Mouse (Mus musculus) lung, embryonic 16.5 days (tissue): Measurements from ENCODE around the gene Cep112. TPM values are rescaled to one million over a fixed set of nuclear protein-coding genes. Genes with fewer than 3 reads are reported as not detected.
A peak's percentile ranks its signal among the peaks of the same experiment; 100 is the strongest.

Experiments
- ATAC-seq: fragments of 200-750 bp; cut with Nextera tagmentation; 2 replicates; pipeline ENCODE4 v1.8.0; 2017; ENCODE audit warnings: low read depth, mild to moderate bottlenecking, moderate library complexity
- H3K27ac ChIP-seq: fragments of 300-500 bp; sonication (generic); 2 replicates; pipeline ENCODE4 v1.5.1; 2014; ENCODE audit warnings: mild to moderate bottlenecking, control low read depth, low read length
- H3K27me3 ChIP-seq: fragments of 300-500 bp; sonication (generic); 2 replicates; pipeline ENCODE4 v1.6.1; 2014; ENCODE audit warnings: low read depth, low read length, mixed read lengths; ENCODE audit not compliant: control insufficient read depth, insufficient read depth
- H3K36me3 ChIP-seq: fragments of 300-500 bp; sonication (generic); 2 replicates; pipeline ENCODE4 v1.6.1; 2014; ENCODE audit warnings: low read length; ENCODE audit not compliant: control insufficient read depth, insufficient read depth
- H3K4me1 ChIP-seq: fragments of 300-500 bp; sonication (generic); replicated peaks from 2 replicates; pipeline ENCODE4 v1.6.1; 2014; ENCODE audit warnings: low read length, mixed read lengths; ENCODE audit not compliant: control insufficient read depth, insufficient read depth
- H3K4me2 ChIP-seq: fragments of 300-500 bp; sonication (generic); 2 replicates; pipeline ENCODE4 v1.6.1; 2014; ENCODE audit warnings: low read depth, low read length, control low read depth
- H3K4me3 ChIP-seq: fragments of 300-500 bp; sonication (generic); 2 replicates; pipeline ENCODE4 v1.5.1; 2014; ENCODE audit warnings: mild to moderate bottlenecking, low read length, control low read depth
- H3K9ac ChIP-seq: fragments of 300-500 bp; sonication (generic); 2 replicates; pipeline ENCODE4 v1.6.1; 2014; ENCODE audit warnings: low read length, control low read depth
- H3K9me3 ChIP-seq: fragments of 300-500 bp; sonication (generic); 2 replicates; pipeline ENCODE4 v1.6.1; 2016; ENCODE audit warnings: low read length; ENCODE audit not compliant: control insufficient read depth
- WGBS: fragments of 180-500 bp; shearing (Covaris S2); extraction: QIAGEN DNeasy Blood & Tissue Kit; methylation state at CpG from one replicate; pipeline ENCODE4 v1.1.7; 2014; 5-methylcytosine and 5-hydroxymethylcytosine counted together
- polyA plus RNA-seq: library from polyadenylated mRNA; unstranded; fragments of >200 nt; fragmentation: Nextera tagmentation; extraction: Ambion mirVana; gene quantifications from 2 replicates; pipeline ENCODE4 v1.2.1, GENCODE M21; 2015

Cep112 gene
- polyA plus RNA-seq, 1 experiment from 2014 or later: 15.4 TPM

GRCm38 (mm10) chr11:108893232-108893790, 468.3 kb downstream of the Cep112 start:
- no peaks in the 10 kb centered on the region for H3K27me3 ChIP-seq
- no peak overlapping the region for H3K4me3 ChIP-seq
- WGBS: 65% methylated on average over 12 of the region's 12 CpGs
- H3K9ac ChIP-seq: no peak overlapping the region
- no peak overlapping the region for H3K4me2 ChIP-seq
- no peaks in the 10 kb centered on the region for H3K36me3 ChIP-seq
- H3K27ac ChIP-seq: no peak overlapping the region
- H3K4me1 ChIP-seq: peaks cover 22% of the 10 kb centered on the region
- H3K9me3 ChIP-seq: no peaks in the 10 kb centered on the region
- no peak for ATAC-seq

GRCm38 (mm10) chr11:108893855-108894510, 469.0 kb downstream of the Cep112 start:
- H3K4me3 ChIP-seq: no peak overlapping the region
- no peak overlapping the region for H3K9ac ChIP-seq
- H3K4me1 ChIP-seq: peaks cover 22% of the 10 kb centered on the region
- no peak overlapping the region for H3K4me2 ChIP-seq
- ATAC-seq: no peak
- no peak overlapping the region for H3K27ac ChIP-seq
- H3K36me3 ChIP-seq: no peaks in the 10 kb centered on the region
- no peaks in the 10 kb centered on the region for H3K9me3 ChIP-seq
- no peaks in the 10 kb centered on the region for H3K27me3 ChIP-seq
- 54% methylated on average over 10 of the region's 10 CpGs for WGBS

- 81% methylated on average over 4 of the region's 4 CpGs for WGBS
- no peaks in the 10 kb centered on the region for H3K27me3 ChIP-seq
- no peaks in the 10 kb centered on the region for H3K9me3 ChIP-seq
- no peaks in the 10 kb centered on the region for H3K36me3 ChIP-seq
- no peak overlapping the region for H3K4me3 ChIP-seq
- H3K4me1 ChIP-seq: peaks cover 11% of the 10 kb centered on the region; the same call in 1 of the 2 replicates
- no peak overlapping the region for H3K9ac ChIP-seq
- ATAC-seq: no peak
- no peak overlapping the region for H3K4me2 ChIP-seq
- no peak overlapping the region for H3K27ac ChIP-seq
Measured at GRCm38 (mm10) chr11:108897034-108897433, 472.0 kb downstream of the Cep112 start.

- Histone ChIP-seq H3K4me3 (no peak overlapping the region), H3K36me3 (no peaks in the 10 kb centered on the region), H3K4me1 (peaks cover 8% of the 10 kb centered on the region; the same call in 1 of the 2 replicates), H3K27ac (no peak overlapping the region), H3K27me3 (no peaks in the 10 kb centered on the region), H3K9me3 (no peaks in the 10 kb centered on the region), H3K4me2 (no peak overlapping the region), H3K9ac (no peak overlapping the region)
- WGBS: 72% methylated on average over 9 of the region's 9 CpGs
- no peak for ATAC-seq
Measured at GRCm38 (mm10) chr11:108898063-108898462, 473.1 kb downstream of the Cep112 start.

GRCm38 (mm10) chr11:108898483-108898882, 473.5 kb downstream of the Cep112 start:
- Histone ChIP-seq H3K9ac (no peak overlapping the region), H3K27me3 (no peaks in the 10 kb centered on the region), H3K4me1 (peaks cover 8% of the 10 kb centered on the region; the same call in 1 of the 2 replicates), H3K27ac (no peak overlapping the region), H3K4me3 (no peak overlapping the region), H3K9me3 (no peaks in the 10 kb centered on the region), H3K36me3 (no peaks in the 10 kb centered on the region), H3K4me2 (no peak overlapping the region)
- 78% methylated on average over 6 of the region's 6 CpGs for WGBS
- ATAC-seq: no peak

DNA sequence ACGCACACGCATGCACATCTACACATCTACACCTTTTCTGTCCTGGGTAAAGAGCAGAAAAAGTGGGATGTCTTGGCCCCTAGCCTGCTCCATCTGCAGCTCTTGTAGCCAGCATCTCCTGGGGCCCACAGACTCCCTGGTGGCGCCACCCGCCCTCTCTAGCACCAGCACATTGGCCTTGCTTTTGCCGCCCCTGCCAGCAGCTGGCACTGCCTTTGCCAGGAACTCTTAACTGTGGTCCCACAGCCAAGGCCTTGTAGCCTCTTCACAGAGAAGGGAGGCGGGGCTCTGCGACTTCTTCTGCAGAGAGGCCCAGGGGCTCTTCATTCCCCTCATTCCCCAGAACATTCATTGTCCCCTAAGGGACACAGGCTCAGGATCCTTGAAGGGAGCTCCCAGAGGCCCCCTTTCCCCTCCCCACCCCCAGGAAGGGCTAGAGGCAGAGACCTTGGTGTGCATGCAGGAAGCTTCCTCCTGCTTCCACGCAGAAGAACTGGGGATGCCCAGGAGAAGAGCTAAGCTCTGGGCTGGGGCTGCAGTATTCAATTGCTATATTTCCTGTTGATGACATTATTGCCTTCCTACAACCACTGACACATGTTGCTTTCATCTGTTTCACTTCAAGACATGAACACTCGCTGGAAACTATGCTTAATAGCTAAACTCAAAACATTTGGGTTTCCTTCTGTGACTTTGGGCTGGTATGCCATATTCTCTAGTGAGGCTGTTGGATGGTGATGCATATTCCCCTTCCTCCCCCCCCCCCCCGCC, 475.9 kb downstream of the Cep112 start:
- Histone ChIP-seq H3K4me2 (no peak overlapping the region), H3K4me3 (no peak overlapping the region), H3K9ac (no peak overlapping the region), H3K4me1 (peaks cover 6% of the 10 kb centered on the region; the same call in 1 of the 2 replicates), H3K27ac (no peak overlapping the region), H3K36me3 (no peaks in the 10 kb centered on the region), H3K9me3 (no peaks in the 10 kb centered on the region), H3K27me3 (no peaks in the 10 kb centered on the region)
- 0 out of 2 replicates have a peak, but pooled peaks have one; percentile 19 for ATAC-seq
- WGBS: 58% methylated on average over 9 of the region's 10 CpGs

- Histone ChIP-seq H3K9me3 (no peaks in the 10 kb centered on the region), H3K36me3 (no peaks in the 10 kb centered on the region), H3K4me3 (no peak overlapping the region), H3K9ac (no peak overlapping the region), H3K4me2 (no peak overlapping the region), H3K27me3 (no peaks in the 10 kb centered on the region), H3K27ac (no peak overlapping the region), H3K4me1 (peaks cover 6% of the 10 kb centered on the region; the same call in 1 of the 2 replicates)
- no peak for ATAC-seq
- 83% methylated on average over 7 of the region's 7 CpGs for WGBS
Measured at GRCm38 (mm10) chr11:108901670-108902069, 476.7 kb downstream of the Cep112 start.

- Histone ChIP-seq H3K27me3 (no peaks in the 10 kb centered on the region), H3K27ac (no peak overlapping the region), H3K36me3 (no peaks in the 10 kb centered on the region), H3K9ac (no peak overlapping the region), H3K4me1 (peaks cover 6% of the 10 kb centered on the region; the same call in 1 of the 2 replicates), H3K4me3 (no peak overlapping the region), H3K9me3 (no peaks in the 10 kb centered on the region), H3K4me2 (no peak overlapping the region)
- no peak for ATAC-seq
- 67% methylated on average over 4 of the region's 4 CpGs for WGBS
Measured at GRCm38 (mm10) chr11:108902303-108902702, 477.3 kb downstream of the Cep112 start.

GRCm38 (mm10) chr11:108906590-108907254, 481.7 kb downstream of the Cep112 start:
- H3K9ac ChIP-seq: no peak overlapping the region
- no peaks in the 10 kb centered on the region for H3K27me3 ChIP-seq
- no peaks in the 10 kb centered on the region for H3K36me3 ChIP-seq
- no peak for ATAC-seq
- WGBS: 43% methylated on average over 7 of the region's 7 CpGs
- H3K4me1 ChIP-seq: peaks cover 16% of the 10 kb centered on the region
- H3K4me3 ChIP-seq: no peak overlapping the region
- no peak overlapping the region for H3K27ac ChIP-seq
- H3K4me2 ChIP-seq: no peak overlapping the region
- no peaks in the 10 kb centered on the region for H3K9me3 ChIP-seq
